Mouse (Mus musculus) lung, adult 2 months (tissue): ENCODE data around the gene Sec14l4.

ENCODE experiments used
- CTCF ChIP-seq: fragments of 200-500 bp; IDR thresholded peaks from 2 replicates; pipeline ENCODE4 v1.5.1; 2011; ENCODE audit warnings: mild to moderate bottlenecking, low read length, control low read depth; ENCODE audit not compliant: insufficient read depth
- POLR2A ChIP-seq: fragments of 200-500 bp; IDR thresholded peaks from 2 replicates; pipeline ENCODE4 v1.6.1; 2011; ENCODE audit warnings: low read depth, mild to moderate bottlenecking, control low read depth, low read length, borderline replicate concordance; ENCODE audit errors: extremely low read depth

DNA sequence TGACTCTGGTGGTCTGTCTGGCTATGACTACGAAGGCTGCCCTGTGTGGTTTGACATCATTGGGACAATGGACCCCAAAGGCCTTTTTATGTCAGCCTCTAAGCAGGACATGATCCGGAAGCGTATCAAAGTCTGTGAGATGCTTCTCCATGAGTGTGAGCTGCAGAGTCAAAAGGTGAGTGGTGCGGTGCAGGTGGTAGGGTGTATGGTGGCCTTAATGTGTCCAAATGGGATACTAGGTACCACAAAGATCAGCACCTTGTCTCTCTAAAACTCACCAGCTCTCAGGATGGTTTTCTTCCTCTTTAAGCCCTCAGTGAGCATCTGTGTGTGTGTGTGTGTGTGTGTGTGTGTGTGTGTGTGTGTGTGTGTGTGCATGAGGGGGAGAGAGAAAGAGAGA, 8.7 kb downstream of the Sec14l4 start:
- TF ChIP-seq CTCF (no peak), POLR2A (no peak)
